Mouse (Mus musculus): ENCODE measurements around the gene Hist2h4. TPM values are rescaled to one million over a fixed set of nuclear protein-coding genes. Genes with fewer than 3 reads are reported as not detected.
"Not testable (repeated sequence)": the region's sequence is repeated elsewhere in the genome, so short reads cannot be mapped to it uniquely, and the experiment has no call there.

Gene Hist2h4
- total RNA-seq (2015) (111 and 118 TPM in 2 replicates), total RNA-seq (2017) (114 and 115 TPM in 2 replicates)

DNA sequence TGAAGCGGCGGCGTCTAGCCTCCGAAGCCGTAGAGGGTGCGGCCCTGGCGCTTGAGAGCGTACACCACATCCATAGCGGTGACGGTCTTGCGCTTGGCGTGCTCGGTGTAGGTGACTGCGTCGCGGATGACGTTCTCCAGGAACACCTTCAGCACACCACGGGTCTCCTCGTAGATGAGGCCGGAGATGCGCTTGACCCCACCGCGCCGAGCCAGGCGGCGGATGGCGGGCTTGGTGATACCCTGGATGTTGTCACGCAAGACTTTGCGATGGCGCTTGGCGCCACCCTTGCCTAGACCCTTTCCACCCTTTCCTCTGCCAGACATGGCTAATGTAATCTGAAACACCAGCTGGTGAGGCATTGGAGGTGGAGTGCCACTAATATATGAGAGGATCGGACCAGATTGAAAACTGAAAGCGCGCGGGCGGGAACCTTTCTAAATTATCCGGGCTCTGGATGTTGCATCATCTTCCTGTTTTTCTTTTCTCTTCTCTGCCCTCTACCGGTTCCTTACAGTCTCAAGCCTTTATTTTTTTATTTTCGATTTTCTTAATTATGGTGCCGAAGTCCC is at the start of gene Hist2h4:
Gene Hist2h4 (minus strand): TSS at position 333 of the 572 bp plus-strand sequence.
- ATAC-seq (replicated peaks; ENCODE audit: poor library complexity), result peak; percentile 85

DNA sequence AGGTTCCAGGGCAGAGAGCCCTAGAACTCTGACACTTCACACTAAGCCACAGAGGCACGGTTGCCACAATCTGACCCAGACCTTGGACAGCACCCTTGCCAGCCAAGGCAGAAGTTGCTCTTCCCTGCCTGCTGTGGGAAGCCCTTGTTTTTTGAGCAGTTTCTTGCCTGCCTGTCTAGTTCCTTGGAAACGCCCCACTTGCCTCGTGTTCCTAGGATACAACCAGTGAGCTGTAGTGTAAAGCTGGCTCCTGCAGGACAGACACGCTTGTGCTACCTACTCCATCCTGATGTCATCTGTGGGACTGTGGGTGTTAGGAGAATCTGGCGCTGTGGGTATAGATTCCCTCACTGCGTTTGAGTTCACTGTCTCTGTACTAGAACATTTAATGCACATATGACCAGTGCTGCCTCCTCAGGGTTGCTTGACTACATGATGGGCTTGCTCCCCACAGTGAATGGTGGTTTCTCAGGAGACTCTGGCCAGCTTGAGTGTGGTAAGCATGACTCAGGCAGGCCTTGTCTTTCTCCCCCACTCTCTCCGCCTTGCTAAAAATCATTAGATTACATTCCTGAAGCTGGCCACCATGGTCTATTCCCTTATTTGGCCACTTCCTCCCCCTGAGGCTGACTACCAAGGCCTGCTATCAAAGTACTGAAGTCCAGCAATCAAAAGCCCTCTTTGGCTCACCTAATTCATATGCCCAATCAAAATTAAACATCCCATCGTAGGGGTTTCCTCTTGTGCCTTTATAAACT is 49.4 kb upstream of the Hist2h4 start:
- ATAC-seq (replicated peaks; ENCODE audit: poor library complexity), result 0 out of 2 replicates have a peak, but pooled peaks have one; percentile 39

DNA sequence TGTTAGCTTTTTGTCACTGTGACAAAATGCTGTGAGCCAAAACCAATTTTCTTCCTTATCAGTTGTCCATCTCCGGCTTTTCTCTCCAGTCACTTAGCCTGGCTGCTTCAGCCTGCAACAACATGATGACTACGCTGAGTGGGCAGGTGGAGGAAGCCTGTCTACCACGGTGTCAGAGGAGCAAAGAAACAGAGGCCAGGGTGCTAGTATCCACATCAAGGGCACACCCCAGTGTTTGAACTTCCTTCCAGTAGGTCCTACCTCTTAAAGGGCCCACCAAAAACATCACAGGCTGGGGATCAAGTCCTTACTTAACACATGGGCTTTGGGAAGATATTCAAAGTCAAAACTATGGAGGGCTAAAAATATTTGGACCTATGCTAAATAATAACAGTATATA is 46.3 kb upstream of the Hist2h4 start:
- ATAC-seq (replicated peaks; ENCODE audit: poor library complexity), result no peak

DNA sequence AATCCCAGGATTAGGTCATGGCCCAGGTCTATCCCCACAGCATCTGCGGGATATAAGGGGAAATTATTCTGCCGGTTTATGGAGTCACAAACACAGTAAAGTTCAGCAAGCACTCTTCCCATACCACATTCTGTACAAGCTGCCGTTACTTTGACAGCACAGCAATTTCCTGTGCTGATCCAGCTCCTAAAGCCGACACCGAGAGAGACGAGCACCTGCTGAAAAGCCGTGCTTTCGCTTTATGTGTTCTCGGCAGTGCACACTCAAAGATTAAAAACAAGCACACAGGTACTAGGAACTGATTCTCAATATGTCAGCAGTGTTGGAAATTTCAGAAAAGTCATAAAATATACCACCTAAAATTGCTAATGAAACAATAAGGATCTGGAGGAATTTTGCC is 43.4 kb upstream of the Hist2h4 start:
- no peak for ATAC-seq (replicated peaks; ENCODE audit: poor library complexity)

DNA sequence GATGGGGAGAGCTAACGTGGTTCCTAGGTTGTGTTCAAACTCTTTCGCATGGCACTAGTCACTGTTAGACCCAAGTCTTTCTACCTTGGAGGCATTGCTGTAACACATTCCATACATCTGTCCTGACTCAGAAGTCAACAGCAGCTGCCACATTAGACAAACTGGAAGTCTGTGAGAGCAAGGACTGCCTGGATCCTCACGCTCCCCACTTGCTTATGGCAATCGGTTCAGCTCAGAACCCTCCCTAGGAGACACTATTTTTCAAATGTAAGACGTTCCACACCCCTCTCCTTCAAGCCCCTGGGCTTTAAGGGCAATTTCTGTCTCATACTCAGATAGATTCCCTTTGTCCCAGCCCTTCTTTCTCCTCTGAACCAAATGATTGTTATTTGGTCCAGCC is 39.0 kb upstream of the Hist2h4 start:
- ATAC-seq (replicated peaks; ENCODE audit: poor library complexity), result no peak

DNA sequence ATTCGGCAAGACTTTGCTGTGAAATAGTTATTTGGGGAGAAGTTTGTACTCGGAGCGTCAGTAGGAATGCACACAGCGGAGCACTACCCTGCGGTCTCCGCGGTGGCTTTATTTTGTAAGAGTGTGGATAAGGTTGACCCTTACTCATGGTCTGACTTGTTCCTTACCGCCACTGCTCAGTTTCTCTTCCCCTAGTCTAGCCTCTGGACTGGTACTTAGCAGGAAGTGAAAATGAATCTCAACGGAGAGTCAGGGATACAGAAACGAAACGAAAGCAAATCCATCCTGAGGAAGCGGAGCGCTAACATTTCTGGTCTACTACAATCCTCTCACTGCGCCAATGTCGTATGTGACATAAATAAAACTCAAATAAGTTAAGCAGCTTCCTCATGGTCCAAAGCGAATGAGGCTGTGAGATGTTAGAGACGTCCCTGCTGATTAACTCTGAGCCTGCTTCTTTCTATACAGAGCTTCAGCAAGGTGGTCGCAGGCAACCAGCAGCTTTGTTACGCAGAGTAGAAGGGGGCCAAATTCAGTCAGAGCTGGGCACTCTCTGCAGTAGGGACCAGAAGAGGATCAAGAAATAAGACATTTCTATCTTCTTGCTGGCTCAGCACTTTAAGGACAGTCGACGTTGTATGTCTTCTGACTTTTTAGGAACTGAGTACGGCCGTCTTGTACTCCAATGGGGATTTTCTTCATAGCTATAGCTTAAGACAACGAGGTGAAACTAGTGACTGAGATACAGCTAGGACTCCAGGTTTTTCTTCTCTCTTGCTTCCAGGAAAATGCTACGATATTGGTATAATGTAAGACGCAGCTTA is 37.8 kb upstream of the Hist2h4 start:
- ATAC-seq (replicated peaks; ENCODE audit: poor library complexity), result peak; percentile 95

DNA sequence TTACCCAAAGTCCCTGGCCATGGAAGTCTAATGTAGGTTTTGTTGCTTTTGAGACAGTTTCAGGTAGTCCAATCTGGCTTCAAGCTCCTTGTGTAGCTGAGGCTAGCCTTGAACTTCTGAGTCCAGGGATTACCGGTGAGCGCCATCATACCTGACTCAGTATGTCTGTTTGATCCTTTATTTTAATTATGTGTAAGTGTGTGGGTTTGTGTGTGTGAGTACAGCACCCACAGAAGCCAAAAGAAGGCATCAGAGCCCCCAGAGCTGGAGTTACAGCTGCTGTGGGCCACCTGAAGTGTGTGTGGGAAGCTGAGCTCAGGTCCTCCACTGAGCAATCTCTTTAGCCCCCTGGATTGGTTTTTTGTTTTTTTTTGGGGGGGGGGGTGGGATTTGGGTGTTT is 36.5 kb upstream of the Hist2h4 start:
- ATAC-seq (replicated peaks; ENCODE audit: poor library complexity), result no peak

DNA sequence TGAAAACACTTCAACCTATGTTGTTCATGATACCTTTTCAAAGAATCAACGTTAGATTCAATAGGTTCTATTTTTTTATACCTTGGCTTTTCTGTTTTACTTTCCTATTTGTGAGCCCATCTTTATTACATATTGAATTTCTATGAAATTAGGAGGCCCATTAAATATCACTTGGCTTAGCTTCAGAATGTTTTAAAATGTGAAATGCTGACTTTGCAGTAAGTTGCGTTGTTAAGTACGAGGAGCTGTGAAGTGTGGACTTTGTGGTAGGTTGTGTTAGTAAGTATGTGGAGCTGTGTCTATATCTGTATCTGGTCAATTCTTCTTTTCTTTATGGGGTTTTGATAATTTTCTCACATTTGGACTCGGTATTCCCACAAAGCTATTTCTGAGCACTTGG is 35.2 kb upstream of the Hist2h4 start:
- ATAC-seq (replicated peaks; ENCODE audit: poor library complexity), result no peak

DNA sequence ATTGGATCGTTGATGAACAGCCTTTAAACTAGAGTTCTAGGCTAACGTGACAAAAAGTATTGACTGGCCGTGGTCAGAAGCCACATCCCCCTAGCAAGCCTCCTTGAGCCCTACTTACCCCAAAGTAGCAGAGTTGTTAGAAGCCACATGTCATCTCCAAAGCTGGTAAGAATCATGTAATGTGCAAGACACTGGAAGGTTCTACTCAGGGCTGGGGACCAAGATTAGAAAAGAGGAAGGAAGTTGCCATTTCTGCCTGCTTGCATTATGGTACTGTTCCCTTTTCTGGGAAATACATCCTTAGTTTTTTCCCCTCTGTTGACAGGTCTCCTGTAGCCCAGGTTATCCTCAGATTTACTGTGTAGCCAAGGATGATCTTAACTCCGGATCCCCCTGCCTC is 30.7 kb upstream of the Hist2h4 start, which contains the start of gene Fcgr1:
Gene Fcgr1 (minus strand): TSS at position 183 of the 400 bp plus-strand sequence.
- ATAC-seq (replicated peaks; ENCODE audit: poor library complexity), result peak; percentile 87

DNA sequence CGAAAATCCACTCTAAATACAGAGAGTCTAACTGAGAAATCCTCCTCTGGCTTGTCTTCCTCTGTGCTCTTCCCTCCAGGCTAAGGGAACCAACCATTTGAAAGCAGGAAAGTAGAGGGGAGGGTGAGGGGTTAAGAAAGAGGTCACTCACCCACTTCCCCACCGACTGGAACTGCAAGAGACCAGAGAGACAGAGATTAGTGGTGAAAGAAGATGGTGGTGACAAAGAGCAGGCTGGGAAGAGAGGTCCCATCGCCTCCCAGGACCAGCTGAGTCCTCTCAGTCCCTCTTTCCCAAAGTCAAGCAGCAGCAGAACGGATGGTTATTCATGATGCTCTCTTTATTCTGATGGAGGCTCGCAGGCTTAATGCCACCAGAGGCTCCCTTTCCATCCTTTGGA is 30.3 kb upstream of the Hist2h4 start:
- ATAC-seq (replicated peaks; ENCODE audit: poor library complexity), result peak; percentile 17

DNA sequence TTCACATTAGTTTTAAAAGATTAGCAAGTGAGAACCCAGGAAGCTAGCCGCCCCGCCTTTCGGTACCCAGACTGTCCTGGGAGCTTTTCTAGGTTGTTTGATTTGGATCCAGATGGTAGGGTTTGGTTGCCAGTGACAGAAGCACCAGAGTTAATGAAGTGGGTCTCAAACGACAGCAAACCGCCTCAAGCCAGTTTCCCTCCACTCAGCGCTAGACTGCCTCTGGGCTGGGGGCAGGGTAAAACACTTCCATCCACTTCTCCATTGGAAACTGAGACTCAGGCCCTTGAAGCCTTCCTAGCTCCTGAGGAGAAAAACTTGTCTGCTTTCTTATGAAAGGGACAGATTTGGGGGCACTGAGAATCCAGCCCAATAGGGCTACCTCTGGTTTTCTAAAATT is 29.5 kb upstream of the Hist2h4 start:
- ATAC-seq (replicated peaks; ENCODE audit: poor library complexity), result no peak

DNA sequence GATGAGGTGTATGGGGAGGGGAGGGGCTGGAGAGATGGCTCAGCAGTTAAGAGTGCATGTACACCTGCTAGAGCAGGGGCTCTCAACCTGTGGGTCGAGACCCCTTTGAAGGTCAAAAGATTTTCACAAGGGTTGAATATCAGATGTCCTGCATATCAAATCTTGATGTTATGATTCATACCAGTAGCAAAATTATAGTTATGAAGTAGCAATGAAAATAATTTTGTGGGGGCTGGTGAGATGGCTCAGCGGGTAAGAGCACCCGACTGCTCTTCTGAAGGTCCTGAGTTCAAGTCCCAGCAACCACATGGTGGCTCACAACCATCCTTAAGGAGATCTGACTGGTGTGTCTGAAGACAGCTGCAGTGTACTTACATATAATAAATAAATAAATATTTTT is 27.6 kb upstream of the Hist2h4 start:
- not testable (repeated sequence) for ATAC-seq (replicated peaks; ENCODE audit: poor library complexity)

DNA sequence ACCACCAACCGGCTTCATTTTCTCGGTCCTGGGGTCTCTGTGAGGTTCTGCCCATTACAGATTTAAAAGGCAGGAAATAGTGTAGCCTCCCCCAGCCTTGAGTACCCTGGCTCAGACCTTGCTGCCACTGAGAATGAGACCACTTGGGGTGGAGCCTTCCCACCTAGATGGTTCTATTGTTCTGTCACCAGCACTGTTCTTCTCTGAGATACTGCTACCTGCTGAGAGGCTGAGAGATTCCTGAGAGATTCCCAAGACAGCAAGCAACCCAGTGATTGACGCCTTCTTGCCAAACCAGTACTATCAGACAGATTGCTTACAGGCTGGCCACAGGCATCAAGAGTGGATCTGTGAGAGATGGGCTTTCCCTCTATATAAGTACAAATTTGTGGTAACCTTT is 26.1 kb upstream of the Hist2h4 start:
- no peak for ATAC-seq (replicated peaks; ENCODE audit: poor library complexity)

DNA sequence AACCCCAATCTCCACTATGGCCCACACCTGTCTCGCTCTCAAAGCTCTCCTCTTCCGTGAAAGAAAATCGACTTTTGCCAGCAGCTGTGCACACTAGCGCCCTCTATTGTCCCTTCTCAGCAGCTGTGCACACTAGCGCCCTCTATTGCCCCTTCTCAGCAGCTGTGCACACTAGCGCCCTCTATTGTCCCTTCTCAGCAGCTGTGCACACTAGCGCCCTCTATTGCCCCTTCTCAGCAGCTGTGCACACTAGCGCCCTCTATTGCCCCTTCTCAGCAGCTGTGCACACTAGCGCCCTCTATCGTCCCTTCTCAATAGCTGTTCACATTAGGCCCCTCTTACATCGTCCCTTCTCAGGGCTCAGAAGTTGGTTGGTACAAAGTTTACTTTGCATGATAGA is 24.2 kb upstream of the Hist2h4 start:
- not testable (repeated sequence) for ATAC-seq (replicated peaks; ENCODE audit: poor library complexity)

DNA sequence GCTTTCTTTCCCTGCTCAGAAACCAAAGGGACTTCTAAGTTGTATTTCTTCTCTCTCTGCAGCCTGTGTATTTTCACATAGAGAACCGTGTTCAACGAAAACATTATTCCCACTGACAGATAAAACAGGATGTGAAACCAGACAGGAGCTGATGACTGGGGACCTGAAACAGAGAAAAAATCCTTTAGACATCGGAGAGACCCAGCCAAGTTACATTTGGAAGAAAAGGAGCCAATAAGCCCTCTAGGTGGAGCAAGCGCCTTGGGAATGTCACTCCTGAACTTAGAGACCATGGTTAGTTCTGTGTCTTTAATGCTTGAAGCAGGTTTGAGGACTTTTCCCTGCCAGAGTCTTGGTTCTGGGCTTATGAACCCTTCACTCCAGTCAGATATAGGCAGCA is 21.3 kb upstream of the Hist2h4 start:
- ATAC-seq (replicated peaks; ENCODE audit: poor library complexity), result peak; percentile 54

DNA sequence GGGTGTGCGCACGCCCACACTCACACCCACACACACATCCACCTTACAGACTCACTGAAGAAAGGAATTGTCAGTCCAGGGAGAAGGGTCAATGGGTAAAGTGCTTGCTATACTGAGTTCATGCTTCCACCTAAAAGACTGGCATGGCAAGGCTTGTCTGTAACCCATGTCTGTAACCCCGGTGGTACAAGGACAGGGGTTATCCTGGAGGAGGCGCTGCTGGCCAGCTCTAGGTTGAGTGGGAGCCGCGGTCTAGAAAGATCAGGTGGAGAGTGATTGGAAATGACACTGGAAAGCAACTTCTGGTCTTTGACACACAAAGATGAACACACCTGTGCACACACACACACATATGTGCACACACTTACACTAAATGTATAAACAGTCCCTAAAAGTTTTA is 17.5 kb upstream of the Hist2h4 start:
- no peak for ATAC-seq (replicated peaks; ENCODE audit: poor library complexity)

DNA sequence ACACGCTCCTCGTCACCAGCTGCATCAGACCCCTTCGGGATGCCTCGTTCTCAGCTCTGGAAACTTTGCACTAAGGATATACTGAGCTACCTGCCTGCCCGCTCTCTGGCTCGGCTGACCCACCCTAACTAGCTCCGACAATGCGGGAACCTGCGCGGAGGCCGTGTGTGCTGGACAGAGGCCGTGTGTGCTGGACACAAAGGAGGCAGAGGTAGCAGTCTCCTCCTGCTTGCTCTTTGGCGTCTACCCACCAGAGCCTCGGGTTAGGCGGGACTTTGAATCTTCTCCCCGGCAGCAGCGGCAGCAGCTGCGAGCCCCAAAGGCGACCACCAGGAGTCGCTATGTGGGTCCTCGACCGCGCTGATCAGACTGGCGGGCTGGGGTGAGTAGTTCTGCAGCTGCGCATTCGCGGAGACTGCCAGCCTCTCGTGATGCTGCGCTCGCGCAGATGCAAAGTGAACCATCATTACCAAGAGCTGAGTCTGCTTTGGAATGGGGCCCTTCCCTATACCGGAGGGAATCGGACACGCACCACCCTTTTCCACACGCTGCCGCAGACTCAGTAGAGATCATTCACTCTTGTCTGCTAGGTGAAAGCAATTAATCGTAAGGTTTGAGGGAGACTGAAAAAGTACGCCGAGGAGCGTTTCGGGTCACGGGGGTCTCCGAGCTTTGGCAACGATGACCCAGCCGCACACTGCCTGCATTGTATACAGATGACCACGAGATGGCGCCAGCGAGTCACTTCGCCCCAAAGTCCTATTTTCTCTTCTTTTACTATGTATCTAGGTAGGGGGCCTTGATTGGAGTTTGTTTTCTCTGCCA is 14.9 kb upstream of the Hist2h4 start:
- peak; percentile 94 for ATAC-seq (replicated peaks; ENCODE audit: poor library complexity)

DNA sequence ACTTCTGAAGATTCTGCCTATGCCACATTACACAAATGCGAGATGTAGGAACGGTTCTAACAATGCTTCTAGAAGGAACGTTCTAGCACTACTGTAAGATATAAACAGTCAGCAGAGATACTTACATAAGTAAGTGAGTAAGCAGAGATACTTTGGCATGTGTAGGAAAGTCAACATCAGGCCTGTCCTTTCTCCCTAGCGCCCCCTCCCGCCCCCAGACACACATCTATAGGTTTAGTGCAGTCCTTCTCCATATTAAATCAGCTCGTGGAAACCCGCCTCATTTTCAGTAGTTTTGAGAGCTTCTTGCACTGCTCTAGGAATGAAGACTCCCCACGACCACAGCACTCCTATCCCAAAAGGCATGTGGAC is 14.3 kb upstream of the Hist2h4 start:
- ATAC-seq (replicated peaks; ENCODE audit: poor library complexity), result peak; percentile 62

DNA sequence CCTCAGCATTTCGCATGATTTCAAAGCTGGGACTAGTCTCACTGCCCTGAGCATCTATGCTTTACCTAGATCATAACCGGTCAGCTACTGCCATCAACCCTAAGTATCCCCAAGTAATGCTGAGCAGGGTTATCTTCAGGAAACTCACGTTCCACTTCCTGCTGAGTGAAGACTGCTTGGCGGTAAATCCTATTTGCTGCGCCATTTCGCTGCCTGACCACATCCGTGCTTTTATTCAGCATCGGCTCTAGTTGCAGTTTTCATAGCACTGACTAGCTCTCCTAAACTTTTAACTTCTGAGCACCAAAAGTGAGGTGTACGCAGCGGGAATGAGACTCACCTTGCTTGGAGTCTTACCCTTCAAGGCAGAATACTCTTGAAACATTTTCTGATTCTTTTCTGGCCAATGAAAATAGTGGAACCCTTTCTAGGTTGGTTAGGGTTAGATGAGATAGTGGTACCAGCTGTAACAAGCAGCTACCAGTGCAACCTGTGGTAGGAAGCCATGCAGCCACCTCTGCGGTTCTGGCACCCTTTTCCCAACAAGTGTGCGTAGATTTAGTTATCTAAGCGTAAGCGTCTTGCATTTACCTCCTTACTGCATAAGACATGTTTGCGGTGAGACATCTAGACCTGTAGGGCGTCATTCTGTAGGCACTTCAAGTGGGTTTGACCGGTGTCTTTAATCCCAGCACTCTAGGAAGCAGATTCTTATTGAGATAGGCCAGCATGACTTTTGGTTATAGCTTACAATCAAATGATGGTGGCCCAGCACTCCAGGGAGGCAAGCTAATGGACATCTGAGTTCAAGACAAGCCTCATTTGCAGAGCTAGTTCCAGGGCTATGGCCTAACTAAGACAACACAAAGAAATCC is 10.7 kb upstream of the Hist2h4 start:
- ATAC-seq (replicated peaks; ENCODE audit: poor library complexity), result no peak

Data from megakaryocyte progenitor cell, adult 5-6 weeks (primary cell).